Mouse (Mus musculus) kidney, postnatal 4 days (tissue): ENCODE measurements around the gene Gm20661.
A peak's percentile ranks its signal among the peaks of the same experiment; 100 is the strongest.

ENCODE experiments used
- DNase-seq, 2 experiments: peaks; one replicate each; pipeline ENCODE4 v3.0.0; 2021; ENCODE audit warnings: mixed read lengths in 2 of 2

Gene Gm20661

GRCm38 (mm10) chr9:107968531-107968930 lies 14.3 kb upstream of the Gm20661 start:
- DNase-seq = no peak

GRCm38 (mm10) chr9:107970311-107970710 lies 12.5 kb upstream of the Gm20661 start:
- DNase-seq = no peak

GRCm38 (mm10) chr9:107971690-107972541 lies 10.9 kb upstream of the Gm20661 start:
- no peak for DNase-seq

- DNase-seq = no peak
These were observed 8.2 kb upstream of the Gm20661 start for GRCm38 (mm10) chr9:107974491-107975171.

- peak; percentile 16 to 35 for DNase-seq
These were observed 7.2 kb upstream of the Gm20661 start, which contains the start of gene Uba7 for GRCm38 (mm10) chr9:107975399-107976386. Gene Uba7 (plus strand): TSS chr9:107975505.

- DNase-seq = no peak
These were observed 4.0 kb upstream of the Gm20661 start for GRCm38 (mm10) chr9:107978815-107979214.

- DNase-seq = peak; percentile 70 to 81
These were observed 913 bp upstream of the Gm20661 start for GRCm38 (mm10) chr9:107981684-107982605.

GRCm38 (mm10) chr9:107983421-107983890 lies 598 bp downstream of the Gm20661 start:
- peak; percentile 90 to 94 for DNase-seq

GRCm38 (mm10) chr9:107984052-107984753 lies 1.3 kb downstream of the Gm20661 start:
- DNase-seq = peak; percentile 41 to 60

GRCm38 (mm10) chr9:107984754-107985055 lies 1.8 kb downstream of the Gm20661 start:
- DNase-seq = no peak

GRCm38 (mm10) chr9:107985131-107986119 lies 2.6 kb downstream of the Gm20661 start, which contains the start of gene Inka1:
Gene Inka1 (minus strand): TSS chr9:107985879.
- DNase-seq = peak; percentile 94 to 96

GRCm38 (mm10) chr9:107986376-107986775 lies 3.5 kb downstream of the Gm20661 start:
- DNase-seq = peak; percentile 89 to 92

GRCm38 (mm10) chr9:107987950-107988349 lies 5.1 kb downstream of the Gm20661 start:
- DNase-seq = no peak

GRCm38 (mm10) chr9:107992197-107992596 lies 9.3 kb downstream of the Gm20661 start, which contains the start of gene Cdhr4:
Gene Cdhr4 (plus strand): TSS chr9:107992497.
- no peak for DNase-seq

- DNase-seq = no peak
These were observed 10.2 kb downstream of the Gm20661 start for GRCm38 (mm10) chr9:107993013-107993412.

- no peak for DNase-seq
These were observed 11.6 kb downstream of the Gm20661 start for GRCm38 (mm10) chr9:107994464-107994863.

- DNase-seq = no peak
These were observed 12.7 kb downstream of the Gm20661 start for GRCm38 (mm10) chr9:107995513-107995912.

GRCm38 (mm10) chr9:107996049-107996448 lies 13.2 kb downstream of the Gm20661 start, which contains the start of gene Gm20662:
Gene Gm20662 (plus strand): TSS chr9:107996349.
- DNase-seq = no peak
